Mouse (Mus musculus) kidney, adult 9 months (tissue): ENCODE results near the gene 1700031F05Rik.
"Not testable (repeated sequence)": the region's sequence is repeated elsewhere in the genome, so short reads cannot be mapped to it uniquely, and the experiment has no call there.

Experiments used
- DNase-seq: peaks from one replicate; pipeline ENCODE4 v3.0.0; 2022

The 1700031F05Rik gene

DNA sequence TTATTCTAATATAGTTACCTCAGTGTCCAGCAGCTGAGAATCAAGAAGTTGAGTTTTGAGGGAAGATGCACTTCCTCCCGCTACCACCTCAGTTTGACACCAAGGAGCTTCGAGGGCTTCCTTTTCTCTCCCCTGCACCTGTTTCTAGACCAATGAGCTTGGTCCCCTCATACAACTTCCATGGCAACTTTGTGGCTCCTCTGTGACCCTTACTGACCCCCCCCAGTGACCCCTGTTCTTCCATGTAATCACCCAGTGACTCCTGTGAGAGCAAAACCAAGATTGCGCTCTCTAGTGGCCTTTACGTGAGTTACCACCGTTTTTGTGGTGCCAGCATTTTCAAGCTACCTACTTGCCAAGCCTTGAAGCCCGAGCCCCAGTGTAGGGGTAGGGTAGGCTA, at the start of gene 1700031F05Rik:
Gene 1700031F05Rik (minus strand): TSS at position 101 of the 400 bp plus-strand sequence.
- DNase-seq, result no peak

DNA sequence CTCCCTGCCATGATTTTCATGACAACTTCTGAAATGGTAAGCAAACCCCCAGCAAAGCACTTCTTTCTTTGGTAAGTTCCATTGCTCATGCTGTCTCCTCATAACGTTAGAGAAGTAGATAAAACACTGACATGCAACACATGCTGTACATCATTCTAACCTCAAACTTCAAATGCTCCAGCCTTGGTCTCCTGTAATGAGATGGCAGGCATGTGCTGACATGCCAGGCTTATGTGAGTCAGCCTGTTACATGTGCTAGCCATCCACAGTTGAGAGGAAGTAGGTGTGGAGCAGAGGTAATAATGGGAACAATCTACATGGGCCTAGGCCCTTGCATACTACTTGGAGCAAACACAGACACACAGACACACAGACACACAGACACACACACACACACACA, 47.1 kb upstream of the 1700031F05Rik start:
- not testable (repeated sequence) for DNase-seq

GRCm38 (mm10) chrX:102908587-102908986, 40.8 kb upstream of the 1700031F05Rik start, which contains the start of the genes Dmrtc1a and 1700011M02Rik:
Gene Dmrtc1a (minus strand): TSS chrX:102908687.
Gene 1700011M02Rik (plus strand): TSS chrX:102908905.
- DNase-seq, result not testable (repeated sequence)

DNA sequence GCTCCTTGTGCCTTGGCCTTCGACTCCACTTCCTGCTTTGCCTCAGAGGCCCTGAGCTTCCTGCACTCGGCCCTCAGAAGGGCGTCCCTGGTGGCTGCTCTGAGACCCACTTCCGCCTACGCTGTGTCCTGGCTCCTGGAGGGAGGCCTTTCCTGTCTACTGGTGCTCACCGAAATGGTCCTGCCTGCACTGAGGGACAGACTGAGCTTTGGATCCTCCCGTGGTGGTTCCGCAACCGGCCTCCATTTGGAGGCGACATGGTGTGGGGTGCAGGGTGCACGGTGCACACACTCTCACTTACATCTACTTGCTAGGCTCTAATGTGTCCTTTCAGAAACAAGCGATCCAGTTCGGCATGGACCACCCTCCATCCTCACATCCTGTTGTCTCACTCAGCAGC, 13.3 kb downstream of the 1700031F05Rik start, which contains the start of gene Dmrtc1c2:
Gene Dmrtc1c2 (minus strand): TSS at position 101 of the 400 bp plus-strand sequence.
- DNase-seq, result not testable (repeated sequence)

DNA sequence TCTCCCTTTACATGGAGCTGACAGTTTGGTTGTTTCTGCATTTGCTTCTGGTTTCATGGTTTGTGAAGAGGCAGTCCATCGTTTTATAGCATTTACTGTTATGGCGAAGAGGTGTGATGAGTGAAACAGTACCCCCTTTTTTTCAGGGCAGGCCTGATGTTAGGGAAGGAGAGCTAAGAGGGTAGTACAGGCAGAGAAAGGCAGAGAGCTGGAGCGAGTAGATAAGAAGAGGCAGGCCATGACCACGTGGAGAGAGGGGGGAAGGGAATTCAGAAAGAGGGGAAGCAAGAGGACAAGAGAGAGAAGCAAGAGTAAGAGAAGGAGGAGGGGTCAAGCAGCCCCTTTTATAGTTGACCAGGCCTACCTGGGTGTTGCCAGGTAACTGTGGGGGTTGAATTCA, 55.5 kb downstream of the 1700031F05Rik start:
- DNase-seq, result no peak
